Mouse (Mus musculus) embryonic facial prominence, embryonic 10.5 days (tissue): Measurements from ENCODE around the gene Alad. TPM values are rescaled to one million over a fixed set of nuclear protein-coding genes. Genes with fewer than 3 reads are reported as not detected.
A peak's percentile ranks its signal among the peaks of the same experiment; 100 is the strongest.

Source experiments
- DNase-seq: peaks from one replicate; pipeline ENCODE4 v3.0.0-alpha.2; 2017; ENCODE audit warnings: low spot score
- H3K27ac ChIP-seq: fragments of 300-500 bp; sonication (generic); replicated peaks from 2 replicates; pipeline ENCODE4 v1.5.1; 2016; ENCODE audit warnings: mild to moderate bottlenecking
- H3K27me3 ChIP-seq: fragments of 300-500 bp; sonication (generic); replicated peaks from 2 replicates; pipeline ENCODE4 v1.6.1; 2016; ENCODE audit warnings: low read depth, mild to moderate bottlenecking; ENCODE audit not compliant: poor library complexity, severe bottlenecking
- H3K36me3 ChIP-seq: fragments of 300-500 bp; sonication (generic); replicated peaks from 2 replicates; pipeline ENCODE4 v1.6.1; 2016; ENCODE audit warnings: mild to moderate bottlenecking, moderate library complexity
- H3K4me1 ChIP-seq: fragments of 300-500 bp; sonication (generic); 2 replicates; pipeline ENCODE4 v1.6.1; 2016
- H3K4me3 ChIP-seq: fragments of 300-500 bp; sonication (generic); 2 replicates; pipeline ENCODE4 v1.5.1; 2016; ENCODE audit warnings: mild to moderate bottlenecking, moderate library complexity
- H3K9me3 ChIP-seq: fragments of 300-500 bp; sonication (generic); 2 replicates; pipeline ENCODE4 v1.6.1; 2016; ENCODE audit warnings: mild to moderate bottlenecking
- WGBS: fragments of 180-500 bp; shearing (Covaris S2); methylation state at CpG from one replicate; pipeline ENCODE4 v1.1.7; 2016; 5-methylcytosine and 5-hydroxymethylcytosine counted together
- polyA plus RNA-seq: library from polyadenylated mRNA; unstranded; fragments of >200 nt; fragmentation: Nextera tagmentation; extraction: Ambion mirVana; gene quantifications from 2 replicates; pipeline ENCODE4 v1.2.1, GENCODE M21; 2016

Alad gene
- polyA plus RNA-seq, 1 experiment from 2014 or later = 106 TPM

- no peaks in the 10 kb centered on the region for H3K9me3 ChIP-seq
- no peak overlapping the region; the same call in 1 of the 2 replicates for H3K27ac ChIP-seq
- no peak overlapping the region for H3K4me3 ChIP-seq
- no peaks in the 10 kb centered on the region for H3K36me3 ChIP-seq
- no peak for DNase-seq
- WGBS = 80% methylated on average over 6 of the region's 6 CpGs
- H3K27me3 ChIP-seq = no peaks in the 10 kb centered on the region
- peaks cover 6% of the 10 kb centered on the region; the same call in 1 of the 2 replicates for H3K4me1 ChIP-seq
These were observed 14.0 kb upstream of the Alad start for GRCm38 (mm10) chr4:62533729-62534128.

- Histone ChIP-seq H3K36me3 (peaks cover 13% of the 10 kb centered on the region), H3K4me3 (no peak overlapping the region), H3K27ac (no peak overlapping the region), H3K9me3 (no peaks in the 10 kb centered on the region), H3K4me1 (peaks cover 21% of the 10 kb centered on the region), H3K27me3 (no peaks in the 10 kb centered on the region)
- 81% methylated on average over 4 of the region's 4 CpGs for WGBS
- DNase-seq = no peak
These were observed 7.9 kb upstream of the Alad start for GRCm38 (mm10) chr4:62527655-62528054.

- no peaks in the 10 kb centered on the region for H3K9me3 ChIP-seq
- WGBS = 67% methylated on average over 2 of the region's 2 CpGs
- H3K4me3 ChIP-seq = no peak overlapping the region
These were observed 6.5 kb upstream of the Alad start for GRCm38 (mm10) chr4:62526256-62526655.

GRCm38 (mm10) chr4:62525489-62525811 is 5.7 kb upstream of the Alad start:
- Histone ChIP-seq H3K4me3 (peak overlapping the region; percentile 92), H3K36me3 (peaks cover 25% of the 10 kb centered on the region), H3K9me3 (no peaks in the 10 kb centered on the region), H3K4me1 (peaks cover 17% of the 10 kb centered on the region), H3K27ac (peak overlapping the region; percentile 98; the same call in 1 of the 2 replicates), H3K27me3 (no peaks in the 10 kb centered on the region)
- 2% methylated on average over 10 of the region's 10 CpGs for WGBS
- DNase-seq = no peak

More at GRCm38 (mm10) chr4:62526256-62526655, 6.5 kb upstream of the Alad start:
- peaks cover 21% of the 10 kb centered on the region for H3K4me1 ChIP-seq
- no peak for DNase-seq
- no peaks in the 10 kb centered on the region for H3K27me3 ChIP-seq
- H3K36me3 ChIP-seq = peaks cover 25% of the 10 kb centered on the region
- H3K27ac ChIP-seq = no peak overlapping the region

- peaks cover 23% of the 10 kb centered on the region for H3K4me1 ChIP-seq
These were observed 5.2 kb upstream of the Alad start, which contains the start of the genes Pole3 and 4933430I17Rik for GRCm38 (mm10) chr4:62524651-62525488. Gene Pole3, minus strand, starts transcription at chr4:62525068. Gene 4933430I17Rik, plus strand, starts transcription at chr4:62525369.

GRCm38 (mm10) chr4:62520892-62521400 is 1.2 kb upstream of the Alad start:
- Histone ChIP-seq H3K27me3 (no peaks in the 10 kb centered on the region), H3K27ac (no peak overlapping the region), H3K4me3 (no peak overlapping the region; the same call in 1 of the 2 replicates), H3K9me3 (no peaks in the 10 kb centered on the region), H3K4me1 (peaks cover 60% of the 10 kb centered on the region), H3K36me3 (peaks cover 25% of the 10 kb centered on the region)
- no peak for DNase-seq
- WGBS = 95% methylated on average over 2 of the region's 2 CpGs

More at GRCm38 (mm10) chr4:62524651-62525488, 5.2 kb upstream of the Alad start, which contains the start of the genes Pole3 and 4933430I17Rik:
- Histone ChIP-seq H3K27ac (peak within 1 kb of the TSS; percentile 98), H3K27me3 (no peaks in the 10 kb centered on the region), H3K9me3 (no peaks in the 10 kb centered on the region), H3K4me3 (peak within 1 kb of the TSS; percentile 92), H3K36me3 (peaks cover 25% of the 10 kb centered on the region)
- DNase-seq = peak; percentile 97
- under 1% methylated on average over 59 of the region's 59 CpGs for WGBS

GRCm38 (mm10) chr4:62519122-62519848 is 433 bp downstream of the Alad start:
- 3% methylated on average over 26 of the region's 26 CpGs for WGBS
- H3K4me1 ChIP-seq = peaks cover 62% of the 10 kb centered on the region

GRCm38 (mm10) chr4:62518416-62519121 is 1.1 kb downstream of the Alad start:
- peaks cover 59% of the 10 kb centered on the region for H3K4me1 ChIP-seq
- H3K27ac ChIP-seq = peak overlapping the region; percentile 88
- WGBS = 53% methylated on average over 13 of the region's 13 CpGs

More at GRCm38 (mm10) chr4:62519122-62519848, 433 bp downstream of the Alad start:
- Histone ChIP-seq H3K4me3 (peak overlapping the region; percentile 71), H3K9me3 (no peaks in the 10 kb centered on the region), H3K27me3 (no peaks in the 10 kb centered on the region), H3K36me3 (peaks cover 25% of the 10 kb centered on the region), H3K27ac (peak overlapping the region; percentile 88)
- DNase-seq = no peak

GRCm38 (mm10) chr4:62517538-62518415 is 1.9 kb downstream of the Alad start:
- WGBS = 75% methylated on average over 10 of the region's 10 CpGs
- Histone ChIP-seq H3K9me3 (no peaks in the 10 kb centered on the region), H3K27me3 (no peaks in the 10 kb centered on the region), H3K4me3 (peak overlapping the region; percentile 71), H3K4me1 (peaks cover 56% of the 10 kb centered on the region), H3K36me3 (peaks cover 27% of the 10 kb centered on the region), H3K27ac (peak overlapping the region; percentile 48)
- no peak for DNase-seq

More at GRCm38 (mm10) chr4:62518416-62519121, 1.1 kb downstream of the Alad start:
- Histone ChIP-seq H3K36me3 (peaks cover 27% of the 10 kb centered on the region), H3K27me3 (no peaks in the 10 kb centered on the region), H3K9me3 (no peaks in the 10 kb centered on the region), H3K4me3 (peak overlapping the region; percentile 71)
- DNase-seq = no peak

GRCm38 (mm10) chr4:62517046-62517445 is 2.7 kb downstream of the Alad start:
- Histone ChIP-seq H3K27ac (peak overlapping the region; percentile 48; the same call in 1 of the 2 replicates), H3K27me3 (no peaks in the 10 kb centered on the region), H3K9me3 (no peaks in the 10 kb centered on the region), H3K36me3 (peaks cover 27% of the 10 kb centered on the region), H3K4me3 (0 out of 2 replicates have a peak overlapping the region, but pooled peaks have one; percentile 71), H3K4me1 (peaks cover 56% of the 10 kb centered on the region)
- no peak for DNase-seq
- WGBS = 91% methylated on average over 8 of the region's 8 CpGs

- peaks cover 56% of the 10 kb centered on the region for H3K4me1 ChIP-seq
- H3K27me3 ChIP-seq = no peaks in the 10 kb centered on the region
These were observed 3.1 kb downstream of the Alad start for GRCm38 (mm10) chr4:62516579-62516978.

More at GRCm38 (mm10) chr4:62516579-62516978, 3.1 kb downstream of the Alad start:
- Histone ChIP-seq H3K4me3 (peak overlapping the region; percentile 21; the same call in 1 of the 2 replicates), H3K9me3 (no peaks in the 10 kb centered on the region), H3K36me3 (peaks cover 28% of the 10 kb centered on the region), H3K27ac (peak overlapping the region; percentile 48; the same call in 1 of the 2 replicates)
- DNase-seq = no peak
- 84% methylated on average over 1 of the region's 1 CpGs for WGBS
